Mouse (Mus musculus): ENCODE results near the gene Stk11ip.
A peak's percentile ranks its signal among the peaks of the same experiment; 100 is the strongest.

Gene Stk11ip

DNA sequence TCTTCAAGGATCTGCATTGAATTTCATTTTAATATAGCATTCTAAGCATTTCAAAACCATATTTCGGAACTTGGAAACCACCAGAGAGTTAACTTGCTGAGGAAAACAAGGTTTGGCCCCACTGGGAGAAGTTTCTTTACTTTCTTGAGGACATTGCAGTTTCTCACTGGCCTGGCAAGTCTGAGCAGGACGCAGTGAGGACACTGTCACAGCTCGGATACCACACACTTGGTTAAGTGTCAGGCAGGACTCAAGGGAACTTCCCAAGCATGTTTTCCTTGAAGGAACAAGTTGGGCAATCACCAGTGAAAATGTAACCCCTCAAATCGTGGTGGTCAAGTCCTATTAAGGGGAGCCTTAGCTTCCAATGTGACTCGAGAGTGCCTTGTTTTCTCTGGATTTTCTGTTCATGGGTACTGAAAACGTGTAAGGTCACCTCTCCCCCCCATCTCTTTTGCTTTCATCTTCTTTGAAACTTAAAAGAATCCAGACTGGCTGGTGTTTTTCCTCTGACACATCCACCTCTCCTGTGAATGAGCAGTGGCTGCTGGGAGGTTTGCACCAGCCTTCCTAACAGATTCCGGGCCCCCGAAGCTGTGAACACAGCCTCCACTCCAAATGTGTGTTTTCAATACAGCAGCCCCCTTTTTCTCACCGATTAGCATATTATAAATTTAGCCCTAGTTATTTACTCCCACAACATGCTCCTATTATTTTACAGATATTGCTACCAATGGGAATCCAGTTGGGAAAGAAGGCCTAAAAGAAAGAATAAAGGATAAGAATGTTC is 16.9 kb upstream of the Stk11ip start:
- no peak for DNase-seq (ENCODE audit: low spot score in 2 of 2)

DNA sequence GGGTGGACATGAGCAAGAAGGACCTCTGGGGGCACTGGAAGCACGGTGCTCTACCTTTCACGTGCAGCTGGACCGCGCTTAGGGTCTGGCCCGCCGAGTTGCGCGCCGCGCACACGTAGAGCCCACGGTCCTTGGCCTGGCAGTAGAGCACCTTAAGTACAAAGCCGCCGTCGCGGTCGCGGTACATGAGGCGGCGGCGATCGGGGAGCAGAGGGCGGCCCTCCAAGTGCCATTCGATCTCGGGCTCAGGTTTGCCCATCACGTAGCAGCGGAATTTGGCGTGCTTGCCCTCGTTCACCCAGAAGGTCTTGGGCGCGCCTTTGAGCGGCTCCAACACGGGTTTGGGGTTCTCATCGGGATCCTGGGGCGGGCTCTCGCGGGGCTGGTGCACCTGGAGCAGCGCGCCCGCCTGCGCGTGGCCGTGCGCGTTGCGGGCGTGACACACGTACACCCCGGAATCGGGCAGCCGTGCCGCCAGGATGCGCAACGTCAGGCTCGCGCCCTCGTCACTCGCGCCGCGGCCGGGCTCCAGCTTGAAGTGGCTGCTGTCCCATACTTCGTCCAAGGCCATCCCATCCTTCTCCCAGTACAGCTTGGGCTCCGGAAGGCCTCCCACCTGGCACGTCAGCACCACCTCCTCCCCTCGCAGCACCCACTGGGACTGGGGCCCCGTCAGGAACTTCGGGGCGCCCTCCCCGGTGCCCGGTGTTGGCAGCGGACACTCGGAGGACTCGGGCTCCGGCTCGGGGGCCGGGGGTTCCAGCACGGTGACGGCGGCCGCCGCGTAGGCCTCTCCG is 16.0 kb upstream of the Stk11ip start:
- DNase-seq (ENCODE audit: low spot score in 2 of 2): peak; percentile 54 to 63

DNA sequence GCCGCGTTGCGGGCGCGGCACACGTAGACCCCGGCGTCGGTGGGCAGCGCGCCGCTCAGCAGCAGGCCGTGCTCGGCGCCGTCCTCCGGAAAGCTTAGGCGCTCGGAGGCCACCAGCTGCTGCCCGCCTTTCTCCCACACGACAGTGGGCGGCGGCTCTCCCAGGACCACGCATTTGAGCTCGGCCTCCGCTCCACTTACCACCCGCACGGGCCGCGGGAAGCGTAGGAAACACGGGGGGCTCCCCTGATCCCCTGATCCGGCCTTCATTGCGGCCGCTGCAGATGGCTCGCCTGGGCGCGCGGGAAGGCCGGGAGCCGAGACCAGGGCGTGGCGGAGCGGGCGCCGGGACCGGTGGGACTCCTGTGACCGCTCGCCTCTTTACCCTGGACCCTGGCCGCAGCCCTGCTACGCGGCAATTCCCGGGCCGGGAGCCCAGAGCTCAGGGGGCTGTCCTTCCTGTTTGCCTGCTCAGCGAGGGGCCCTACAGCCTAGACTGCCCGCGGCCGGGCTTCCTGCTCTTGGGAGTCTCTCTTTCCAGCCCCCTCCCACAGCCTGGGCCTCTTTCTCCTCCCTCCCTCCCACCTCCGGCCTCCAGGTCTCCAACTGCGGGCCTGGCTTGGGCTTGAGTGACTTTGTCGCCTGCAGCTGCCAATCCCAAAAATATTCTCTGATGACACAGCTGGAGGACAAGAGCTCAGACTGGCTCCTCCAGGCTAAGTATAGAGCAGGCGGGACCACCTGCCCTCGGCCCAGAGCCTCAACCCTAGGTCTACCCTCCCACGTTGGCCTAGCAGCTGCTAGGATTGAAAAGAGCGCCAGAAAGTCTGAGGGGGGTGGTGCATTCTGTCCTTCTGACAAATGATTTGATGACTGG is 15.1 kb upstream of the Stk11ip start, which contains the start of gene Obsl1:
TSS of gene Obsl1 (minus strand) at position 497 of the 876 bp plus-strand sequence.
- peak; percentile 27 to 34 for DNase-seq (ENCODE audit: low spot score in 2 of 2)

DNA sequence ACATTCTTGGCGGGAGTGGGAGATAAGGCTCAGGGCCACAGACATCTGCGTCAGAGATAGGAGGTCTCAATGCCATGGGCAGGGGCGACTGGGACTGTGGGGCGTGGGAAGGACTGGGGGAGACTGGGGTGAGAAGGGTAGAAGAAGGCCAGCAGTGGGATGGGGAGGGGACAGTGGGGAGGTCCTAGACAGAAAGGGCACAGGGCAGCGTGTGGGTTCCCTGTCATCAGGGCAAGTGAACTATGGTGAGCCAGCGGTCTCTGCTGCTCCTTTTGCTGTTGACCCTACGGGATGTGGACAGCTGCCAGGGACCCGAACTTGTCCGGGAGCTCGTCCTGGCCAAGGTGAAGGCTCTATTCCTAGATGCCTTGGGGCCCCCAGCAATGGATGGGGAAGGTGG is 14.3 kb upstream of the Stk11ip start, which contains the start of gene Inha:
TSS of gene Inha (plus strand) at position 72 of the 400 bp plus-strand sequence.
- DNase-seq (ENCODE audit: low spot score in 2 of 2): no peak

DNA sequence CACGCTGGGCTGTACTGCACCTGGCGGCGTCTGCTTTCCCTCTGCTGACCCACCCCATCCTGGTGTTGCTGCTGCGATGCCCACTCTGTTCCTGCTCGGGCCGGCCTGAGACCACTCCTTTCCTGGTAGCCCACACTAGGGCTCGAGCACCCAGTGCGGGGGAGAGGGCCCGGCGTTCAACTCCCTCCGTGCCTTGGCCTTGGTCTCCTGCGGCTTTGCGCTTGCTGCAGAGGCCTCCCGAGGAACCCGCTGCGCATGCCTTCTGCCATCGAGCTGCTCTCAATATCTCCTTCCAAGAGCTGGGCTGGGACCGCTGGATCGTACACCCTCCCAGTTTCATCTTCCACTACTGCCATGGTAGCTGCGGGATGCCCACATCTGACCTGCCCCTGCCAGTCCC is 11.7 kb upstream of the Stk11ip start:
- DNase-seq (ENCODE audit: low spot score in 2 of 2): no peak

DNA sequence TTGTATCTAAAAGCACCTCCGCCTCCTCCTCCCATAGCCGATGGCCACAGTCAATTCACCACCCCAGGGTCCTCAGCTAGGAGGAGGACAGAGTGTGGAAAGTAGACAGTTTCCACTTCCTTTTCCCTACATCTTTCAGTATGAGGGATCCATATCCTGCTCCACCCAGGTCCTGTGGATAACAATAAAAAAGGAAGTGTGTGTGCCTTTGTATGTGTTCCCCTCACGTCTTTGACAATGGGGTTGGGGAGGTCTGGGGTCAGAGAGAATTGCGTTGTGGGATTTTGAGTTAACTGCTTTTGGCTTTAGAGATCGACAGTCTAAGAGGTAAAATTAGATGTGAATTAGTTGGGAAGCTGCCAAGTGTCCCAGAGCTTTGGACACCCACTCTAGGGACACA is 11.2 kb upstream of the Stk11ip start:
- DNase-seq (ENCODE audit: low spot score in 2 of 2): no peak

DNA sequence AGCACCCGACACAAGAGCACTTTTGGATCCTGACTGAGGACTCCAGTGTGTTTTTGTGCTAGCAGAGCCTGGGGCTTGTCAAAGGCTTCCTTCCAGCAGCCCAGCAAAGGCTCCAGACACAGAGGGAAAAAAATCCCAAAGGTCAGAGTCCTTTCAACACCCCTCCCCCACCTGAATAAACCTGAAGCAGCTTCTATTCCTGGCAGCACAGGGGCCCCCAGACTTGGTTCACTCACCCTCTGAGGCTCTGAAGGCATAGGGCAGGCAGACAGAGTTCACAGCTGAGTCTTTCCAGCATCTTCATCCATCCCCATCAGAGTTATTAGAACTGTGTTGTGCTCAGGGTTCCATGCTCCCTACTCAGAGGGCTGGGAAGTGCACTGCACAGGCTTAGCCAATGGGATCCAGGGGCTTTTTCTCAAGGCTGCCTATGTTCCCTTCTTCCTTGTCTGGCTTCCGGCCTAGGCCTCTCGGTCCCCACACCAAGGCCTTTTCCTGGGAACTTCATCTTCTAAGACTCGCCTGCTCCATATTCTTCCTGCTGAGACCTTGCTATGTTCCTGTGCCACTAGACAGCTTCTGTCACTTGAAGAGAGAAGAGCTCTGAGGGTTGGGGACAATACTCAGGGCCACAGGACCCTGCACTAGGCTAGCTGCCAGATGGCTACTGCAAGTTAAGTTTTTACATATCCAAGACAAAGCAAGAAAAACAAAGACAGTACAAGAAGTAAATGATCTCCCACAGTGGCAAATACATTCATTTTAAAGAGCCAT is 9.7 kb upstream of the Stk11ip start:
- no peak for DNase-seq (ENCODE audit: low spot score in 2 of 2)

DNA sequence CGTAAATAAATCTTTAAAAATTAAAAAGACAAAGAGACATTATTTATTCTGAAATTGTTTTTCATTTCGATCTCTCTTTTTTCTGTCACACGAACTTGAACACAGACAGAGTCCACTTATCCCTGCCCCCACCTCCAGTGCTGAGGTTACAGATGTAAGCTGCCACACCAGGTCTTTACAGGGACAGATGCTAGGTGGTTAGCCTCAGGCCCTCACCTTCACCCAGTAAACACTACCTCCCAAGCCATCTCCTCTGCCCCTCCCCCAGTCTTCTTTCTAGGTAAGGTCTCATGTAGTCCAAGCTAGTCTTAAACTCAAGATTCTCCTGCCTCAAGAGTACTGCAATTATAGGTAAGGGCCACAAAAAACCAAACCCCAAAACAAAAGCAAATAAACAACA is 8.8 kb upstream of the Stk11ip start:
- DNase-seq (ENCODE audit: low spot score in 2 of 2): no peak

DNA sequence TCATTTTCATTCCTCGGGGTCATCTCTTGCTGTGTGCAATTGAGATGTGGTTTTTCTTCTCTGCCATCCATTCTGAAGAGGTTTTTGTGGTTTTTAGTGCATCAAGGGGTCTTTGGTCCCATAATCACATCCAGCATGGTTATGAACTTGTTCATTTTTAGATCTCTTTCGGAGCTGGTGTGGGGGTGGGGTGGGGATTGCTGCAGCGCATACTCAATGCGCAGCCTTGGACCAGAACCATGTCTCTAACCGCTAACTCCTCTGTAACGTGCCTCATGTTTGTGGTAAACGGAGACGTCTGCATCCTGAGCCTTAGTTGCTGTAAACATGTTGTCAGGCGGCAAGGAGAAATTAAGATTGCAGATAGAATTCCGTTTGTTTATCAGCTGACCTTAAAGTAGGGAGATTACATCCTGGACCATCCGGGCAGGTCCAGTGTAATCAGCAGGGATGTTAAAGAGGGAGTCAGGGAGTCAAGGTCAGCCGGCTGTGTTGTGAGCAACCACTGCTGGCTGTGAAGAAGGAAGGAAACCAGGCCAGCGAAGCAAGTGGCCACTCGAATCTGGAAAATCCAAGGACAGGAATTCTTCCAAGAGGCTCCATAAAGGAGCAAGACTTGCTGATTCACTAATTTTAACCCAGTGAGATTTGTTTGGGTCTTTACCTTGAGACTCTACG is 4.5 kb upstream of the Stk11ip start:
- DNase-seq (ENCODE audit: low spot score in 2 of 2): no peak

DNA sequence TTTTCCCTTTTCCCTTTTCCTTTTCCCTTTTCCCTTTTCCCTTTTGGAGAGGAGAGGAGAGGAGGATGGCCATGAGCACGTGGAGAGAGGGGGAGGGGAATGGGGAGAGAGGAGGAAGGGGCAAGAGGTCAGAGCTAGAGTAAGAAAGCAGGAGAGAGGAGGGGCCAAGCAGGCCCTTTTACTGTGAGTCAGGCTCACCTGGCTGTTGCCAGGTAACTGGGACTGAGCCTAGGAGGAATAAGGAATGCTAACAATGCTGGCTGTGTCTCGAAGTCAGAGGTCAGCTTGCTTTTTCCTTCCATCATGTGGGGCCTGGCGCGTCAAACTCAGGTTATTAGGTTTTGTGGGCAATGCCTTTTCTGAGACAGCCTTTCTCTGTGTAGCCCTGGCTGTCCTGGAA is 3.3 kb upstream of the Stk11ip start:
- no peak for DNase-seq (ENCODE audit: low spot score in 2 of 2)

DNA sequence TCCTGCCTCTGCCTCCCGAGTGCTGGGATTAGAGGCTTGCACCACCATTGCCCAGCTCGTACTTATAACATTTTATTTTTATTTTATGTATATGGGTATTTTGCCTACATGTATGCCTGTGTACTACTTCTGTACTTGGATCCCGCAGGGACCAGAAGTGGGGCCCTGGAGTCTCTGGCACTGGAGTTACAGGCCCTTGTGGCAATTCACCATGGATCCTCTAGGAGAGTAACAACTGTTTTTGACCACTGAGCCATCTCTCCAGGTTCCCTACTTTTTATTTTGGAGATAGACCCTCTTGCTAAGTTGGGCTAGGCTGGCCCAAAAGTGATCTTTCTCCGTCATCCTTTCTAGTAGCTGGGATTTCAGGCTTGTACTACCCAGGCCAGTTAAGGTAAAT is 2.9 kb upstream of the Stk11ip start:
- no peak for DNase-seq (ENCODE audit: low spot score in 2 of 2)

DNA sequence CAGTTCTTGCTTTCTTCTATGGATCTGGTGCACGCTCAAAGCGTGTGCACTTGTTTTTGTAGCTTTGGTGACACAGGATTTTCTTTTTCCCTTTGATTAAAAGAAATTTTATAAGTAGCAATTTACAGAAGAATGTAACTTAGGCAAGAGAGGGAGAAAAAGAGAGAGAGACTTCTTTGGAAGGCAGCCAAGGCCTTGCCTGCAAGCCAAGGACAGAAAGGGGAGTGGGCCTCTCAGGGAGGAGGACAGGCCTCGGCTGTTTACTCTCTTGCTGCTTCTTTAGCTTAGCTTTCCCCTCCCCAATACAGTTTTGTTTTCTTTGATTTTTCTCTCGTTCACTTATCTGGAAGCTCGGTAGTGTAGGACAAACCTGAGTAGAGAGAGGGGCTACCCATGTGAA is 1.8 kb upstream of the Stk11ip start:
- DNase-seq (ENCODE audit: low spot score in 2 of 2): no peak

DNA sequence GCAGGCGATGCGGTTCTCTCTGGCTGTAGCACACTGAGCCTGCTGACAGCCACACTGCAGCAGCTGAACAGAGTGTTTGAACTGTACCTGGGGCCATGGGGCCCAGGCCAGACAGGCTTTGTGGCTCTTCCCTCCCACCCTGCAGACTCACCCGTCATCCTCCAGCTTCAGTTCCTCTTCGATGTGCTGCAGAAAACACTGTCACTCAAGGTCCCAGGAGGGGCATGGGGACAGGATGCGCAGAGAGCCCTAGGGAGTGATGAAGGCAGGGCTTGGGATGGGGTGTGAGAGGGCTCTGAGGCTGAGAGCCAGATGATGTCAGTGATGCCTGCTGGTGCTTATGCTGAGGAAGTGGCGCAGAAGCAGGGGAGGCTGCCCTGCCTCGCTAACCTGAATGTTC is 3.4 kb downstream of the Stk11ip start:
- DNase-seq (ENCODE audit: low spot score in 2 of 2): no peak

DNA sequence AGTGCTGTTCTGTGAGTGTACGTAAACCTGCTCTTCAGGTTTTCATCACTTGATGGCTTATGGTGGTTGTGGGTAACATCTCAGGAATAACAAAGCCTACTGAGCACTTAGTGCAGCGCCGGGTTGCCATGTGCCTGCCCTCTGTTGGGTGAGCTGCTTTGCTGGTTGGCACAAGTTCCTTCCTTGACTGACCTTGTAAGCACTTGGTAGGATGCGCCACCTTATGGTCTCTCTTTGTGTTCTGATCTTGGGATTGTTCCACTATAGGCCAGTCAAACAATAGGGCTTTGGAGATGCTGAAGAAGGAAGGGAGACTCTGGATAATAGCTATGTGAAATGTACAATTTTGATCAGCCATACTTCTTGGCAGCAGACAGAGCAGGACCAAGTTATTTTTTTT is 9.2 kb downstream of the Stk11ip start:
- DNase-seq (ENCODE audit: low spot score in 2 of 2): no peak

DNA sequence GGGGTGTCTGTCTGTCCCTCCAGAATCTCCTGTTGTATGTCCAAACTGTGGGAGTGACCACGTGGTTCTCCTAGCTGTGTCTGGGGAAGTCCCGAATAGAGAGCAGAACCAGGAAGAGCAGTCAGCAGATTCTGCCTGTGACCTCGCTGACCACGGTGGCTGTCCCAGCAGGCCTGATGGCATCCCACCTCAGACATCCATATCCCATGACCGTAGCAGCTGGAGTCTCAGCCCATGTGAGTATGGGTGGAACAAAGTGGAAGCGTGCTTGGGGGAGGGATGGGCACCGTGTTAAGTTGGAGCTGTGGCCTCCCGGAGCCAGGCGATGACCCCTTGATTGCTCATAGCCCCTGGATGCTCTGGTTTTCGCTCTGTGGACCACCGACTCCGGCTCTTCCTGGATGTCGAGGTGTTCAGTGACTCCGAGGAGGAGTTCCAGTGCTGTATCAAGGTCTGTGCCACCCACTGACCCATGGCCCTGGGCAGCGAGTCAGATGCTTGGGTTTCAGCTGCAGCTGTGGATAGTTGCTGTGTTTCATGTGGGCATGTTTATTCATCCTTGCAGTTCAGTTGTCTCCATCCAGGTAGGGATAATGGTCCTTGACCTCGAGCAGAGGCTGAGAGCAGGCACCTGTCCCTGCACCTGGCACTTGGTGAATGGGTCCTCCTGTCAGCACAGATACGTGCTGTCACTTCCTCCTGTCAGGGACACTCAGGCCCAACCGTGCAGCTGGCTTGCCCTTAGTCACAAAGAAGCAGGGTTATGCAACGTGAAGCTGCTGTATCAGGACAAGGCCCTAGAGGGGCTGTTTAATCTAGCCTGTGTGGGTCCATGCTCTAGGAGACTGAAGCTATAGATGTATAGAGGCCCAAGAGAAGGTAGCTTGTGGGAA is 11.2 kb downstream of the Stk11ip start:
- DNase-seq (ENCODE audit: low spot score in 2 of 2): no peak

DNA sequence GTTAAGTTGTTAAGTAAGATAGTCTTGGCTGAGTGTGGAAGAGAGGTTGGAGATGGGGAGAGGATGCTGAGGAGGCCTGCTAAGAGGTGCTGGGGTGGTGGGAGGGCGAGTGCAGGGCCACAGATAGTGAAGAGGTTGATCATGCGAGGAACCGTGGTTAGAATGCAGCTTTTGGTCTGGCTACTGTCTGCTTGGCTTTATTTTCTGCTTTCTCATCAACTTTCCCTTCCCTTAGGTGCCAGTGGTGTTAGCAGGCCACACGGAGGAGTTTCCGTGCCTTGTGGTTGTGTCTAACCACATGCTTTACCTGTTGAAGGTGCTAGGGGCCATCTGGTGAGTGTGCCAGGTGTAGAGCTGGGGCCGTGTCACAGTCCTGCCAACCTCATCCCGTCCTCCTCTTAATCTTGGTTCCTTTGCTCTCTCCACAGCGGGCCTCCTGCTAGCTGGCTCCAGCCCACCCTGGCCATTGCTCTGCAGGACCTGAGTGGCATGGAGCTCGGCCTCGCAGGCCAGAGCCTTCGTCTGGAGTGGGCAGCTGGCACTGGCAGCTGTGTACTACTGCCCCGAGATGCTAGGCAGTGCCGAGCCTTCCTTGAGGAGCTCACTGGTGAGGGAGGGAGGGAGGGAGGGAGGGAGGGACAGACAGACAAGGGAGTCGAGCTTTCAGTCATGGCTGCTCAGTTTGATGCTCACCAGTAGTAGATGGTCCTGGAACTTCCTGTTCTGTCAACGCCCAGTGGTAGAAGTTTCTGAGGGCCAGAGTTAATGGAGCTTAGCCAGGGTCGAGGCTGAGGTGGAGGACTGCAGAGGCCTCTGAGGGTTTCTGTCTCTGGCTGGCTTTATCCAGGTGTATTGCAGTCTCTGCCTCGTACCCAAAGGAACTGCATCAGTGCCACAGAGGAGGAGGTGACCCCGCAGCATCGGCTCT is 12.3 kb downstream of the Stk11ip start:
- DNase-seq (ENCODE audit: low spot score in 2 of 2): no peak

DNA sequence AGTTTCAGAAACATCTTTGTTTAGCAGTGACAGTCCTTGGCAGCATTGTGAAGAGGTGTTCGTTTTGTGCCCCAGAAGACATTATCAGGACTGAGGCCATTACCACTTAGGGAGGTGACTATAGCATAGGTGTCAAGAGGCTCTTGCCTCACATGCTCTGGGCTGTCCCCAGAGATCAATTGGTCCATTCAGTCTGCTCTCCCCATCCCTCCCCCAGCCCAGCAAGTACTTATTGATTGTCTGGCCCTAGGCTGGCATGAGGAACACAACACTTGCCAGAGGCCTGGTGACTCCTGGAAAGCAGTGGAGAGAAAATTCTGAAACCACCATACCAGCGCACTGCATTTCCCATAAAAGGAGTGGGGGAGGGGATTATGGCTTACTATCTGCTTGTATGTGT is 16.3 kb downstream of the Stk11ip start:
- DNase-seq (ENCODE audit: low spot score in 2 of 2): no peak

DNA sequence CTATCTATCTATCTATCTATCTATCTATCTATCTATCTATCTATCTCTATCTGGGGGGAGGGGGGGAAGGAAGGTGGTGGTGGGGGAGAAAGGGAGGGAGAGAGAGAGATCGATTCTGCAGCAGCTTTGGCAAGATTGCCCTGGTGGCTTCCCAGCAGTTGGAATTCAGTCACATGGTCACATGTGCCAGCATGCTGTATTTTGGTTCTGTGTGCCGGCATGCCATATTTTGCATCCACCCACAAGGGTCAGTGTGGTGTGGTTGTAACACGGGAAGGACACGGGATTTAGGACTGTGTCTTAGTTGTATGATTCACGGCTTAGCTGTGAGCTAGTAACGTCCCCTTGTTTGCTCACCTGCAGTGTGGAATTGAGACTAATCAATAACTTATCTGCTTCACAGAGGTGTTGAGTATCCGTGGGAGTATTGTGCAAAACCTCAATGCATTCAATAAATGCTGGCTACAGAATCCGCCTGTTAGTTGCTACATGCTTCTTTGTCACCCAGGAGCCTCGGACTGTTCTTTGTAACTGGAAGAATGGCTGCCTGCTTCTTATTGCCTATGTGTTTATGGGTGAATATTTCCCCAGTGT is 17.4 kb downstream of the Stk11ip start:
- no peak for DNase-seq (ENCODE audit: low spot score in 2 of 2)

Measured in thymus, postnatal 10 days (tissue).